Mouse (Mus musculus): ENCODE measurements around the gene Klk4. TPM values are rescaled to one million over a fixed set of nuclear protein-coding genes. Genes with fewer than 3 reads are reported as not detected.

The Klk4 gene
- total RNA-seq (2014; rRNA removed; ENCODE audit: low replicate concordance), result not detected in 2 replicates
- not detected in 2 replicates for polyA plus RNA-seq (2015; fragmentation: Nextera tagmentation; extraction: Ambion mirVana)

- no peak for DNase-seq (ENCODE audit: low spot score)
- no peaks in the 10 kb centered on the region for H3K36me3 ChIP-seq (replicated peaks; ENCODE audit: control insufficient read depth, insufficient read depth, low read length)
- no peak within 1 kb of the TSS for H3K4me3 ChIP-seq (ENCODE audit: low read depth, low read length)
- peaks cover 10% of the 10 kb centered on the region for H3K27me3 ChIP-seq (ENCODE audit: control insufficient read depth, insufficient read depth, low read length)
- no peak for ATAC-seq (ENCODE audit: insufficient read depth, low read depth)
- H3K27ac ChIP-seq (ENCODE audit: low read depth), result no peak within 1 kb of the TSS
- no peaks in the 10 kb centered on the region for H3K9me3 ChIP-seq (replicated peaks; ENCODE audit: control insufficient read depth, low read length)
- no peak within 1 kb of the TSS for H3K4me2 ChIP-seq (ENCODE audit: low read depth, low read length)
- TF ChIP-seq EP300 (IDR thresholded peaks at IDR 0.05; ENCODE audit: low read depth), result no peak
- no peak for TF ChIP-seq CTCF (IDR thresholded peaks at IDR 0.05; ENCODE audit: low read depth)
- no peaks in the 10 kb centered on the region for H3K4me1 ChIP-seq (ENCODE audit: control insufficient read depth, insufficient read depth)
- 0% methylated on average over 3 of the region's 3 CpGs for WGBS
- H3K9ac ChIP-seq (replicated peaks; ENCODE audit: low read depth, low read length), result no peak within 1 kb of the TSS
Measured at GRCm38 (mm10) chr7:43880912-43881311, at the start of gene Klk4. Gene Klk4 (plus strand): TSS chr7:43881160.

- no peak for TF ChIP-seq CTCF (IDR thresholded peaks at IDR 0.05; ENCODE audit: low read depth)
- no peak for TF ChIP-seq EP300 (IDR thresholded peaks at IDR 0.05; ENCODE audit: low read depth)
- no peaks in the 10 kb centered on the region for H3K27me3 ChIP-seq (ENCODE audit: control insufficient read depth, insufficient read depth, low read length)
- H3K27ac ChIP-seq (ENCODE audit: low read depth), result no peak within 1 kb of the TSS
- 30% methylated on average over 3 of the region's 3 CpGs for WGBS
- ATAC-seq (ENCODE audit: insufficient read depth, low read depth) (no peak), DNase-seq (ENCODE audit: low spot score) (no peak)
- no peak within 1 kb of the TSS for H3K4me2 ChIP-seq (ENCODE audit: low read depth, low read length)
- H3K9ac ChIP-seq (replicated peaks; ENCODE audit: low read depth, low read length), result no peak within 1 kb of the TSS
- H3K4me1 ChIP-seq (ENCODE audit: control insufficient read depth, insufficient read depth), result no peaks in the 10 kb centered on the region
- H3K4me3 ChIP-seq (ENCODE audit: low read depth, low read length), result no peak within 1 kb of the TSS
- H3K9me3 ChIP-seq (replicated peaks; ENCODE audit: control insufficient read depth, low read length), result no peaks in the 10 kb centered on the region
- no peaks in the 10 kb centered on the region for H3K36me3 ChIP-seq (replicated peaks; ENCODE audit: control insufficient read depth, insufficient read depth, low read length)
Measured at GRCm38 (mm10) chr7:43841701-43842100, 39.3 kb upstream of the Klk4 start, which contains the start of gene Klk5. Gene Klk5 (plus strand): TSS chr7:43841971.

- Histone ChIP-seq H3K27ac (ENCODE audit: low read depth) (no peak overlapping the region), H3K36me3 (replicated peaks; ENCODE audit: control insufficient read depth, insufficient read depth, low read length) (no peaks in the 10 kb centered on the region), H3K4me3 (ENCODE audit: low read depth, low read length) (no peak overlapping the region), H3K9me3 (replicated peaks; ENCODE audit: control insufficient read depth, low read length) (no peaks in the 10 kb centered on the region), H3K4me1 (ENCODE audit: control insufficient read depth, insufficient read depth) (no peaks in the 10 kb centered on the region), H3K9ac (replicated peaks; ENCODE audit: low read depth, low read length) (no peak overlapping the region), H3K4me2 (ENCODE audit: low read depth, low read length) (no peak overlapping the region), H3K27me3 (ENCODE audit: control insufficient read depth, insufficient read depth, low read length) (no peaks in the 10 kb centered on the region)
- no peak for ATAC-seq (ENCODE audit: insufficient read depth, low read depth)
- TF ChIP-seq EP300 (IDR thresholded peaks at IDR 0.05; ENCODE audit: low read depth), result no peak
- TF ChIP-seq CTCF (IDR thresholded peaks at IDR 0.05; ENCODE audit: low read depth), result no peak
- WGBS, result 85% methylated on average over 4 of the region's 4 CpGs
- no peak for DNase-seq (ENCODE audit: low spot score)
Measured at GRCm38 (mm10) chr7:43843801-43844200, 37.2 kb upstream of the Klk4 start.

GRCm38 (mm10) chr7:43851616-43852015 is 29.3 kb upstream of the Klk4 start:
- H3K4me1 ChIP-seq (ENCODE audit: control insufficient read depth, insufficient read depth), result no peaks in the 10 kb centered on the region

GRCm38 (mm10) chr7:43854642-43855380 is 26.1 kb upstream of the Klk4 start:
- no peak overlapping the region for H3K9ac ChIP-seq (replicated peaks; ENCODE audit: low read depth, low read length)
- no peaks in the 10 kb centered on the region for H3K36me3 ChIP-seq (replicated peaks; ENCODE audit: control insufficient read depth, insufficient read depth, low read length)
- H3K27me3 ChIP-seq (ENCODE audit: control insufficient read depth, insufficient read depth, low read length), result no peaks in the 10 kb centered on the region
- no peak overlapping the region for H3K27ac ChIP-seq (ENCODE audit: low read depth)
- WGBS, result 68% methylated on average over 9 of the region's 9 CpGs
- TF ChIP-seq CTCF (IDR thresholded peaks at IDR 0.05; ENCODE audit: low read depth) (no peak), EP300 (IDR thresholded peaks at IDR 0.05; ENCODE audit: low read depth) (no peak)
- no peaks in the 10 kb centered on the region for H3K4me1 ChIP-seq (ENCODE audit: control insufficient read depth, insufficient read depth)
- no peak for DNase-seq (ENCODE audit: low spot score)
- no peaks in the 10 kb centered on the region; the same call in 1 of the 2 replicates for H3K9me3 ChIP-seq (replicated peaks; ENCODE audit: control insufficient read depth, low read length)
- no peak overlapping the region for H3K4me2 ChIP-seq (ENCODE audit: low read depth, low read length)
- no peak overlapping the region for H3K4me3 ChIP-seq (ENCODE audit: low read depth, low read length)
- no peak for ATAC-seq (ENCODE audit: insufficient read depth, low read depth)

More at GRCm38 (mm10) chr7:43851616-43852015, 29.3 kb upstream of the Klk4 start:
- no peaks in the 10 kb centered on the region for H3K36me3 ChIP-seq (replicated peaks; ENCODE audit: control insufficient read depth, insufficient read depth, low read length)
- no peak overlapping the region for H3K4me2 ChIP-seq (ENCODE audit: low read depth, low read length)
- no peaks in the 10 kb centered on the region; the same call in 1 of the 2 replicates for H3K9me3 ChIP-seq (replicated peaks; ENCODE audit: control insufficient read depth, low read length)
- no peak overlapping the region for H3K27ac ChIP-seq (ENCODE audit: low read depth)
- no peak overlapping the region for H3K9ac ChIP-seq (replicated peaks; ENCODE audit: low read depth, low read length)
- DNase-seq (ENCODE audit: low spot score) (no peak), ATAC-seq (ENCODE audit: insufficient read depth, low read depth) (no peak)
- H3K4me3 ChIP-seq (ENCODE audit: low read depth, low read length), result no peak overlapping the region
- no peaks in the 10 kb centered on the region for H3K27me3 ChIP-seq (ENCODE audit: control insufficient read depth, insufficient read depth, low read length)
- WGBS, result 80% methylated on average over 6 of the region's 6 CpGs
- no peak for TF ChIP-seq EP300 (IDR thresholded peaks at IDR 0.05; ENCODE audit: low read depth)
- no peak for TF ChIP-seq CTCF (IDR thresholded peaks at IDR 0.05; ENCODE audit: low read depth)

Measured in heart, postnatal 0 days (tissue).